Mouse (Mus musculus): ENCODE results near the gene Lkaaear1.

DNA sequence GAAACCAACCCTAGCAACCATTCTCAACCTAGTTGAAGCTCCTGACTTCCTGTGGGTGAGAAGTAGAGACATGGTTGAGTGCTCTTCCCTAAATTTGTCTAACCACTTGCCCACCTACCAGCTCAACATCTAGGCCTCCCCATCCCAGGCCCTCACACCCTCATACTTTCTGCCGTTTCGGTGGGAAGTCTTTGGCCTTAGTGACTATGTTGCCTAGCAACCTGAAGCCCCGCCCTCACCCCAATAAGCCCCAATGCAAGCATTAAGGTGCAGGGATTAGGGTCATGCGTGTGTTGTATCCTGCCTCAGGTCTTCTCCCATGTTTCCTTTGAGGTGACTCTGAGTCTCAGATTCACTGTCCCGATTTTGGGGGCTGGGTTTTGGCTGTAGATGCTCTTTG is at the start of gene Lkaaear1:
- TF ChIP-seq GABPA (IDR thresholded peaks at IDR 0.05; ENCODE audit: low read depth, low read length), result no peak
- no peak for TF ChIP-seq POLR2A (IDR thresholded peaks at IDR 0.05; ENCODE audit: control insufficient read depth in 1 of 2, insufficient read depth in 1 of 2, low read depth in 1 of 2, low read length in 2 of 2, poor library complexity in 1 of 2)
- TF ChIP-seq EP300 (IDR thresholded peaks at IDR 0.05; ENCODE audit: low read depth in 1 of 2, low read length in 2 of 2), result no peak
- no peak for TF ChIP-seq CTCF (IDR thresholded peaks at IDR 0.05 in 2 of 3, conservative IDR thresholded peaks at IDR 0.05 in 1 of 3; ENCODE audit: control insufficient read depth in 1 of 3, insufficient read depth in 1 of 3, low read depth in 2 of 3, low read length in 3 of 3, poor library complexity in 1 of 3, severe bottlenecking in 1 of 3)
- TF ChIP-seq MXI1 (IDR thresholded peaks at IDR 0.05; ENCODE audit: low read depth, low read length), result no peak
- no peak for TF ChIP-seq MAFK (IDR thresholded peaks at IDR 0.05; ENCODE audit: borderline replicate concordance, low read depth, low read length)
- TF ChIP-seq GATA1 (IDR thresholded peaks at IDR 0.05; ENCODE audit: low read depth, low read length), result no peak
- no peak for TF ChIP-seq POLR2AphosphoS5 (IDR thresholded peaks at IDR 0.05; ENCODE audit: borderline replicate concordance, low read depth, low read length)

Data from MEL (cell line).